Mouse (Mus musculus): ENCODE results near the gene Atp6v0a1. TPM values are rescaled to one million over a fixed set of nuclear protein-coding genes. Genes with fewer than 3 reads are reported as not detected.

Gene Atp6v0a1
- polyA plus RNA-seq, 1 experiment from 2014 or later = 29.4 TPM

DNA sequence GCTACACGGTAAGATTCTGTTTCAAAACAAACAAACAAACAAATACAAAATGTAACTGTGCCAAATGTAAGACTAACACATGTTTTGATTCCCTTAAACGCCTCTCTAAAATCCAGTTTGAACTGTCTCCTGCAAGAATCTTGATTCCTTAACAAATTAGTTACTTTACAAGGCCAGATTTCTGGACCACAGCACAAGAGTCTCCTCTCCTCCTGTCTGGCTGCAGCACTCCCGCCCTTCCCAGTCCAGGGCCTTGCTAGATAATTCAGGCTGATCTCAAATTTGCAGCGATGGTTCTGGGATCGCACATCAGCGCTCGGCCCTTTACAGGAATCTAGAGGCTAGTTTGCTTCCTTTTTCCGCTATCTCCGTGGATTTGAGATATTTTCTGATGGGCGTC, 72.4 kb downstream of the Atp6v0a1 start:
- no peak for DNase-seq
- Histone ChIP-seq H3K4me1 (ENCODE audit: insufficient read depth) (peaks cover 37% of the 10 kb centered on the region), H3K27ac (ENCODE audit: low read depth) (peak overlapping the region; percentile 93)

GRCm38 (mm10) chr11:101082208-101083082, 73.2 kb downstream of the Atp6v0a1 start, which contains the start of gene Coasy:
Gene Coasy (plus strand): TSS chr11:101082565.
- H3K4me3 ChIP-seq (ENCODE audit: low read depth, low read length) = peak within 1 kb of the TSS; percentile 65

More for the DNA sequence above, 72.4 kb downstream of the Atp6v0a1 start:
- Histone ChIP-seq H3K9me3 (ENCODE audit: low read length) (no peaks in the 10 kb centered on the region), H3K27me3 (ENCODE audit: insufficient read depth, low read length) (peaks cover 26% of the 10 kb centered on the region), H3K4me3 (ENCODE audit: low read depth, low read length) (peak overlapping the region; percentile 65), H3K4me2 (ENCODE audit: low read depth, low read length) (peak overlapping the region; percentile 88), H3K36me3 (replicated peaks; ENCODE audit: insufficient read depth, low read length) (peaks cover 19% of the 10 kb centered on the region), H3K9ac (replicated peaks) (peak overlapping the region; percentile 86)
- ATAC-seq = no peak
- TF ChIP-seq CTCF (IDR thresholded peaks at IDR 0.05; ENCODE audit: low read depth) (no peak), EP300 (IDR thresholded peaks at IDR 0.05; ENCODE audit: low read depth) (no peak)
- 9% methylated on average over 10 of the region's 10 CpGs for WGBS (ENCODE audit: insufficient replicate concordance)

GRCm38 (mm10) chr11:101083083-101083697, 73.9 kb downstream of the Atp6v0a1 start:
- peaks cover 23% of the 10 kb centered on the region for H3K27me3 ChIP-seq (ENCODE audit: insufficient read depth, low read length)
- peak overlapping the region; percentile 88 for H3K4me2 ChIP-seq (ENCODE audit: low read depth, low read length)
- ATAC-seq = peak; percentile 23
- H3K27ac ChIP-seq (ENCODE audit: low read depth) = peak overlapping the region; percentile 93
- peak overlapping the region; percentile 65 for H3K4me3 ChIP-seq (ENCODE audit: low read depth, low read length)
- WGBS (ENCODE audit: insufficient replicate concordance) = 22% methylated on average over 19 of the region's 19 CpGs
- peaks cover 17% of the 10 kb centered on the region for H3K36me3 ChIP-seq (replicated peaks; ENCODE audit: insufficient read depth, low read length)
- DNase-seq = peak; percentile 67
- peak overlapping the region; percentile 86 for H3K9ac ChIP-seq (replicated peaks)
- TF ChIP-seq CTCF (IDR thresholded peaks at IDR 0.05; ENCODE audit: low read depth) = no peak
- no peak for TF ChIP-seq EP300 (IDR thresholded peaks at IDR 0.05; ENCODE audit: low read depth)
- peaks cover 47% of the 10 kb centered on the region for H3K4me1 ChIP-seq (ENCODE audit: insufficient read depth)
- no peaks in the 10 kb centered on the region for H3K9me3 ChIP-seq (ENCODE audit: low read length)

More at GRCm38 (mm10) chr11:101082208-101083082, 73.2 kb downstream of the Atp6v0a1 start, which contains the start of gene Coasy:
- DNase-seq = peak; percentile 94
- Histone ChIP-seq H3K27me3 (ENCODE audit: insufficient read depth, low read length) (peaks cover 26% of the 10 kb centered on the region), H3K9me3 (ENCODE audit: low read length) (no peaks in the 10 kb centered on the region), H3K9ac (replicated peaks) (peak within 1 kb of the TSS; percentile 86), H3K27ac (ENCODE audit: low read depth) (peak within 1 kb of the TSS; percentile 93), H3K4me1 (ENCODE audit: insufficient read depth) (peaks cover 40% of the 10 kb centered on the region), H3K4me2 (ENCODE audit: low read depth, low read length) (peak within 1 kb of the TSS; percentile 88), H3K36me3 (replicated peaks; ENCODE audit: insufficient read depth, low read length) (peaks cover 17% of the 10 kb centered on the region)
- TF ChIP-seq EP300 (IDR thresholded peaks at IDR 0.05; ENCODE audit: low read depth) (peak; percentile 7; the same call in 1 of the 2 replicates), CTCF (IDR thresholded peaks at IDR 0.05; ENCODE audit: low read depth) (peak; percentile 69)
- ATAC-seq = peak; percentile 87
- under 1% methylated on average over 48 of the region's 51 CpGs for WGBS (ENCODE audit: insufficient replicate concordance)

DNA sequence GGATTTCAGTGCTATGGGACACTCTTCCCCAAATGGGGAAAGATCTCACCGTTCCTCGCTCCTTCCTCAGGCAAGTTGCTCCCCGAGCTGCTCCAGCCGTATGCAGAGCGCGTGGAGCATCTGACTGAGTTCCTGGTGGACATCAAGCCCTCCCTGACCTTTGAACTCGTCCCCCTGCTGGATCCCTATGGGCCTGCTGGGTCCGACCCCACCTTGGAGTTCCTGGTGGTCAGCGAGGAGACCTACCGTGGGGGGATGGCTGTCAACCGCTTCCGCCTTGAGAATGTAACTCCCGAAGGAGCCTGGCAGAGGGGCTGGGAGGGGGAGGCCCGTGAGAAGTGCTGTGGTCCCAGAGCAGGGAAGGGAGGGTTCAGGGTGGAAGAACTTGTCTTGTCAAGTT, 75.0 kb downstream of the Atp6v0a1 start:
- no peaks in the 10 kb centered on the region for H3K9me3 ChIP-seq (ENCODE audit: low read length)
- DNase-seq (no peak), ATAC-seq (no peak)
- peak overlapping the region; percentile 88 for H3K4me2 ChIP-seq (ENCODE audit: low read depth, low read length)
- WGBS (ENCODE audit: insufficient replicate concordance) = 83% methylated on average over 14 of the region's 14 CpGs
- peaks cover 23% of the 10 kb centered on the region for H3K36me3 ChIP-seq (replicated peaks; ENCODE audit: insufficient read depth, low read length)
- peaks cover 49% of the 10 kb centered on the region for H3K4me1 ChIP-seq (ENCODE audit: insufficient read depth)
- TF ChIP-seq EP300 (IDR thresholded peaks at IDR 0.05; ENCODE audit: low read depth) (no peak), CTCF (IDR thresholded peaks at IDR 0.05; ENCODE audit: low read depth) (no peak)
- H3K27me3 ChIP-seq (ENCODE audit: insufficient read depth, low read length) = peaks cover 13% of the 10 kb centered on the region
- peak overlapping the region; percentile 93; the same call in 1 of the 2 replicates for H3K27ac ChIP-seq (ENCODE audit: low read depth)
- no peak overlapping the region; the same call in 1 of the 2 replicates for H3K9ac ChIP-seq (replicated peaks)
- H3K4me3 ChIP-seq (ENCODE audit: low read depth, low read length) = no peak overlapping the region

GRCm38 (mm10) chr11:101084811-101085210, 75.6 kb downstream of the Atp6v0a1 start:
- Histone ChIP-seq H3K4me1 (ENCODE audit: insufficient read depth) (peaks cover 46% of the 10 kb centered on the region), H3K27ac (ENCODE audit: low read depth) (no peak overlapping the region), H3K4me3 (ENCODE audit: low read depth, low read length) (no peak overlapping the region), H3K27me3 (ENCODE audit: insufficient read depth, low read length) (peaks cover 7% of the 10 kb centered on the region), H3K9ac (replicated peaks) (no peak overlapping the region), H3K4me2 (ENCODE audit: low read depth, low read length) (no peak overlapping the region), H3K36me3 (replicated peaks; ENCODE audit: insufficient read depth, low read length) (peaks cover 29% of the 10 kb centered on the region), H3K9me3 (ENCODE audit: low read length) (no peaks in the 10 kb centered on the region)
- ATAC-seq = no peak
- TF ChIP-seq EP300 (IDR thresholded peaks at IDR 0.05; ENCODE audit: low read depth) = no peak
- TF ChIP-seq CTCF (IDR thresholded peaks at IDR 0.05; ENCODE audit: low read depth) = no peak
- DNase-seq = no peak
- 91% methylated on average over 12 of the region's 12 CpGs for WGBS (ENCODE audit: insufficient replicate concordance)

Measured in liver, postnatal 0 days (tissue).